Mouse (Mus musculus) CD4-positive, CD25-positive, alpha-beta regulatory T cell, adult 4 months (primary cell): ENCODE data around the gene Tra2a. TPM values are rescaled to one million over a fixed set of nuclear protein-coding genes. Genes with fewer than 3 reads are reported as not detected.
"Not testable (repeated sequence)": the region's sequence is repeated elsewhere in the genome, so short reads cannot be mapped to it uniquely, and the experiment has no call there.

ENCODE experiments used
- ATAC-seq: one replicate; pipeline ENCODE4 v1.8.0; 2017
- polyA plus RNA-seq, 2 experiments: library from polyadenylated mRNA; unstranded; fragments of 100-300 nt; shearing (Covaris generic); gene quantifications; one replicate each; pipeline ENCODE4 v1.2.1; 2017

Tra2a gene
- 10 to 100 TPM; 37.2 to 48.8 TPM for polyA plus RNA-seq

DNA sequence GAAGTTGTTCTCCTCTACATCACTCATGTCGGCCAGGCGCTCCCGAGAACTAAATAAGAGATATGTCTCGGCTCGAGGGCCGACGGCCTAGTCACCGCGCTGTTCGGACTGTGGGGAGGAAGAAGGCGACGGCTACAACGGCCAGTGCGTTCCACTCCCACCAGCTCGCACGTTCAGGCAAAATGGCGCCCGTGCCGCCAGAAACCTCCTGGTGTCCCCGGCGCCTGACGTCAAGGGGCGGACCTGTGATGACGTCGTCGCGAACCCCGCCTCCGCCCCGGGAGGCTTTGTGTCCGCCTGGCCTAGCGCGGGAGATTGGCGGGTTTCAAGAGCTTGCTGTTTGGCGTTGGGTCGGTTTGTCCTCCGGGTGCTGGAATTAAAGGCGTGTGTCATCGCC is at the start of gene Tra2a:
Gene Tra2a (minus strand): TSS at position 187 of the 397 bp plus-strand sequence.
- peak; percentile 92 for ATAC-seq

DNA sequence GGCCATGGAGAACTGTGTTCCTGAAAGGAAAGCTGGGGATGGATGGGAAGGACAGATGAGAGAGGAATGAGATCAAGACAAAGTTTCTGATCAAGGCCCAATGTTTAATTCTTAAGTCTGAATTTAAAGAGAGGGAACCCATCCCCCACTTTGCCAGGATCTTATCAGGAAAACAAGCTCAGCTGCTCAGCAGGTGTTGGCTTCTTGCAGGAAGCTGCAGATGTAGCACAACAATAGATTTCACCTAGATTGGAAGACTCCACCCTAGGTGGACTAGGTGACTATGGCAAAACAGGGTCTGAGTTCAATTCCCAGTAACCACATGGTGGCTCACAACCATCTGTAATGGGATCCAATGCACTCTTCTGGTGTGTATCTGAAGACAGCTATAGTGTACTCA is 34.5 kb upstream of the Tra2a start:
- no peak for ATAC-seq

DNA sequence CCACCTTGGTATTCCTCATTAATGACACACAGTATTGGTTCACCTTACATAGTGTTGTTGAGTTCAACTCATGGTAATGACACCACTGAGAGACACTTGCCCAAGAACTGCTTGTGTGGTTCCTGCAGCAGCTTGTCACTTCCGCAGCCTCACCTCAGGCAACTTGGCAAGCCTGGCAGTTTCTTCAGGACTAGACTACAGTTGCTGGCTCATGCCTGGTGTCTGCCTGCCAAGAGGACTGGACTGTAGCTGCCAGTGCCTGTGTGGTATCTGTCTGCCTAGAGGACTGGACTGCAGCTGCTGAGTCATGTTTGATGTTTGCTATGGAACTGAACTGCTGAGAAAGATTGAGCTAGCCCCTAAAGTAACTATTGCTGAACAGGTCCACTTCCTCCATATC is 18.3 kb upstream of the Tra2a start:
- ATAC-seq: no peak

DNA sequence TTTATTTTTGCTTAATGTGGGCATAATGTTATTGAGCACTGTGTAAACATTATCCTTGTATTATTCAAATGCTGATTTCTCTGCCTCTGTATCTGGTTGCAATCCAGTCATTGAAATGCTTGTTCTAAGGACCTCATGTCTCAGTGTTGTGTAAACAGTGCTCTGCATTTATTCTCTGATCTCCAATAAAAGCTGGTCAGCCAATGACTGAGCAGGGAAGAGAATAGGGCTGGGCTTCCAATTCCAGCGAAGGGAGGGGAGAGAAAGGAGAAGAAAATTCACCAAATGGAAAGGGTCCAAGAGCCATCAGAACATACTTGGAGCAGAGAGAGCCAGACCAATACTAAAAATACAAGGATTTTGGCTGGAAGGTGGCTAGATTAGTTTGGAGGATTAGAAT is 17.1 kb upstream of the Tra2a start:
- ATAC-seq: no peak

DNA sequence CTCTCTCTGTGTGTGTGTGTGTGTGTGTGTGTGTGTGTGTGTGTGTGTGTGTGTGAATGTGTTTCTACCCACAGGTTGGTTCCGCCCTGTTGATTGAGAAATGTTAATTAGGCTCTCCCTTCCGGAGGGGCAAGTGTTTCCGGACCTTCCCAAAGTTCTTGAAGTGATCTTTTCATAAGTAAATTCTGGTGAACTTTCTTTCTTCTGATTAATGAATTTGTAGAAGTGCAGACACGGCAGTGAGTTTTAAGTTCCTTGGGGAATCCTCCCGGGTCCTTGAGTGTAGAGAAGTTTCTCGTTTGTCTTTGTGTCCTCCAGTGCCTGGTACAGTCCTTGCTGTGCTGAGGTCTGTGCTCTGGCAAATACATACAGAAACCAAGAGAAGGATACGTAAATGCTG is 11.5 kb upstream of the Tra2a start:
- ATAC-seq: no peak

DNA sequence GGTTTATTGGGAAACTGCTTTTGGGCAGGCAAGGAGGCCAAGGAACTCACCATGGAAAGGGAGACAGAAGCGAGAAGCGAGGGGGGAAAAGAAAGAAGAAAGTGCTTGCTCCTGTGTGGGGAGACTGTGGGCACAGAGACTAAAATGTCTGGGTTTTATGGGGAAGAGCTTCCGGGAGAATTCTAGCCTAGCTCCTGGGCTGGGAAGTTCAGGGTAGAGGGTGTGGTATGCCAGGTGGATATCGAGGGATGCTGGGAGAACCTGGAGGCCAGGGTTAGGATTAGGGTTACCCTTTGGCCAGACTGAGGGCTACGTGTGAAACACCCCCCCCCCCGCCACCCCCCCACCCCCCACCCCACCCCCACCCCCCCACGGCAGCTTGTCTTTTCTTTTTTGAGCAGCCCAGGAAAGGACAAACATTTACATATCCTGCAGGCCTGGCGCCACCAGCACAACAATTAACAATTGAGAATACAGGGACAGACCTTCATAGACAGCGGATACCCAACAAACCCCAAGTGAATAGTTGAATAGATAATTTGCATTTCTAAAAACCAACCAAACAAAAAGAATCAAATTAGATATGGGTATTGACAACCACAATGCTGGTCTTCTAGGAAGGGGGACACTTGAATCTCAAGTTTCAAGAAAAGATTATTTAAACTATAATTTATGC is 10.7 kb upstream of the Tra2a start:
- ATAC-seq: no peak

DNA sequence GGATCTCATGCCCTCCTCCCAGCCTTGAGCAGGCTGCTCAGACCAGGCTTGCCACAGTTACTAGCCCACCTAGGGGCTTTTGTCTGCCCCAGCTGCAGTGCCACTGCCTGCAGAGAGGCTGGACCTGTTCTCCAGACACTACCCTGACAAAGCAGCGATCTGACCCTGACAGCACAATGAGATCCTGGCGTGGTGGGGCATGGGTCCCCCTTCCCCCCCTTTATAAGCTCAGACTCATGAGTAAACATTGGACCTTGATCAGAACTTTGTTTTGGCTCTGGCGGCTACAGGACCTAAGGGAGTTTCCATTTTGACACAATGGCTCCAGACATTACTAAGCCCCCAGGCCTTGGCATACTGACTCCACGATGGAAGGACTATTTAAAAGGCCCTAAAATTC is 10.1 kb upstream of the Tra2a start:
- no peak for ATAC-seq

DNA sequence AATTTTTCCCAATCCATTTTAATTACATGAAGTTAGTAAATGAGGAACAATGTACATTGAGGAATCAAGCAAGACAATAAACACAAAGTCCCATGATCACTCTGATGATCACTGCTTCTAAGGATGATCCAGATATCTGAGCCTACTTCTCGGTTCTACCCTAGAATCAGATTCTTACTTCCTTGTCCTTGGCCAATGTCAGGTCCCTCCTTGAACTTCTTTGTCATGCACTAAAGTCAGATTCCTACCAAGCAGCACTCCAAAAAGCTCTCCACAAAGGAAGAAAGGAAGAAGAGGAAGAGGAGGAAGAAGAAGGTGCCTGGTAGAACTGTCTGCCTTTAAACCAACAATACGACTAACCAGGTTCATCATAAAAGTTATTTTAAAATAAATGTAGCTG is 9.0 kb upstream of the Tra2a start:
- no peak for ATAC-seq

DNA sequence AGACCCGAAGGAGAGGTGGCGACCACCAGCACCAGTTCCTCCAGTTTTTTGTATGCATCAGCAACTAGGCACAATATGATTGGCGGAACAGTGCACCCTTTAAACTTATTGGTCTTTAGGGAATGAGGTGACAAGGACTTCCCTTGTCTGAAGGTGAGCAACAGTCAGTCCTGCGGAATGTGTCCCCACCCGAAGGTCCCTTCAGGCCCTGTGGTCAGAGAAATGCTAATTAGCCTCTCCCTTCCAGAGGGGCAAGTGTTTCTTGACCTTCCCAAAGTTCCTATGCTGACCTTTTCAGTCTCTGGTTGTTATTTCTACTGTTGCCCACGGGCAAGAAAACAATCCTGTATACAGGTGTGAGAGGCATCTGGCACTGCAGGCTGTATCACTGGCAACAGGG is 8.0 kb upstream of the Tra2a start:
- ATAC-seq: no peak

DNA sequence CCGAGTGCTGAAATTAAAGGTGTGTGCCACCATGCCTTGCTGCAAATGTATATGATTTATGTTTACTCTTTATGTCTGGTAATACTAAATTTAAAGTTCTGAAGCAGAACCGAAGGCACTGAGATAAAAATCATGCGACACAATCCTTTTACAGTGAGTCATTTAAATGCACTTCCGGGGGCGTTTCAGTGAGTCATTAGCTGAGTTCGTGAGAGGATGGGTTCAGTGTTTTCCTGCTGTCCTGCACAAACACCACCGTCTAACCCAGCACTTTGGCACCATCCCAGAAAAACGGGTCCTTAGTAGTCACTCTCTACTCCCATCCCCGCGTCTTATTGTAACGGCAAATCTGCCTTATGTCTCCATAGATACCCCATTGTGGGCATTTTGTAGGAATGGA is 6.1 kb upstream of the Tra2a start:
- ATAC-seq: peak; percentile 32

DNA sequence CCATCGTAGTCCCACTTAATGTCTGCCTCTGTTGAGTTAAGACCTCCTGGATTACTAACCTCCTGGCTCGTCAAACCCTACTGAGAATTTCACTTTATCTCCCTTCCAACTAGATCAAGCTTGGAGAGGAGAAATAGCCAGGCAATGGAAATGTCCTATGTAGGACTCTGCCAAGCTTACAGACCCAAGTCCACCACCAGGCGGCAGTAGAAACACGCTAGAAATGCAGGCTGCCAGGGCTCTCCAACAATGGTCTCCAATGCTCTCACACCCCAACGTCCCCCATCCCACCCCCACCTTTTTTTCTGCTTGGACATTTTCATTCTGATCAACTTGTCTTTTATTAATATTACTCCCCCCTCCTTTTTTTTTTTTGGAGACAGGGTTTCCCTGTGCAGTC is 5.4 kb upstream of the Tra2a start:
- ATAC-seq: peak; percentile 84

DNA sequence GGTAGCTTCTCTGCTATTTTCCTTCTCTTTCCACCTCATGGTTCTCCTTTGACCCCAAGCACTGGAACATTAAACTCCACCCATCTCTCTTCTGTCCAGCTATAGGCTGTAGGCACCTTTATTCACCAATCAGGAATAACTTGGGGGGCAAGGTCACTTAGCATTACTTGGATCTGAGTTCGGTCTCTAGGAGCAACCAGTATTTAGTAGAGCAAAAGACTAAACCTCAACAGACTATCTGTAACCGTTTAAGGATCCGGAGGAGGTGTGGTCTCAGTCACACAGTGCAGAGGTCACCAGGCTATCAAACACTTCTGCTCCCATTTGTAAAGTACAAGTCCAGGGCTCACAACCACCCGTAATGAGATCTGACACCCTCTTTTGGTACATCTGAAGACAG is 3.9 kb upstream of the Tra2a start:
- ATAC-seq: no peak

DNA sequence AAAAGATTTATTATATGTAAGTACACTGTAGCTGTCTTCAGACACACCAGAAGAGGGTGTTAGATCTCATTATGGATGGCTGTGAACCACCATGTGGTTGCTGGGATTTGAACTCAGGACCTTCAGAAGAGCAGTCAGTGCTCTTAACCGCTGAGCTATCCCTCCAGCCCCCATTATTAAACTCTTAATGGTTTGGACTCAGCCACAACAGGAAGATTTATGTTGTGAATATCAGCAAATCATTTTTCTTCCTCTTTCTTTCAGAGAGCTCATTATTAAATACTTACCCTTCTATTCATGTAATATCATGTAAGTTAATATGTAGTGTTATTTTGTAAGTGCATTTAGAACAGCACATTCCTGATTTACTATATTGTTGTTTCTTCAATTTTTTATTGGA is 1.4 kb upstream of the Tra2a start:
- ATAC-seq: not testable (repeated sequence)

DNA sequence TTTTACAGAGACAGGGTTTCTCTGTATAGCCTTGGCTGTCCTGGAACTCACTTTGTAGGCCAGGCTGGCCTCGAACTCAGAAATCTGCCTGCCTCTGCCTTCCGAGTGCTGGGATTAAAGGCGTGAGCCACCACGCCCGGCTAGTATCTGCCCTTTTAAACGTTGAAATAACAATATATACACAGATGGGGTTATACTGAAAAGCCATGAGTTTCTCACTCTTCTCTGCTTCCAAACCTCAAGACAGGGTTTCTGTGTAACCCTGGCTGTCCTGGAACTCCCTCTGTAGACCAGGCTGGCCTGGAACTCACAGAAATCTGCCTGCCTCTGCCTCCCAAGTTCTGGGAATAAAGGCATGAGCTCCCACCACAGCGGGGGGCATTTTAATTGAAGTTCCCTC is 613 bp upstream of the Tra2a start:
- not testable (repeated sequence) for ATAC-seq

DNA sequence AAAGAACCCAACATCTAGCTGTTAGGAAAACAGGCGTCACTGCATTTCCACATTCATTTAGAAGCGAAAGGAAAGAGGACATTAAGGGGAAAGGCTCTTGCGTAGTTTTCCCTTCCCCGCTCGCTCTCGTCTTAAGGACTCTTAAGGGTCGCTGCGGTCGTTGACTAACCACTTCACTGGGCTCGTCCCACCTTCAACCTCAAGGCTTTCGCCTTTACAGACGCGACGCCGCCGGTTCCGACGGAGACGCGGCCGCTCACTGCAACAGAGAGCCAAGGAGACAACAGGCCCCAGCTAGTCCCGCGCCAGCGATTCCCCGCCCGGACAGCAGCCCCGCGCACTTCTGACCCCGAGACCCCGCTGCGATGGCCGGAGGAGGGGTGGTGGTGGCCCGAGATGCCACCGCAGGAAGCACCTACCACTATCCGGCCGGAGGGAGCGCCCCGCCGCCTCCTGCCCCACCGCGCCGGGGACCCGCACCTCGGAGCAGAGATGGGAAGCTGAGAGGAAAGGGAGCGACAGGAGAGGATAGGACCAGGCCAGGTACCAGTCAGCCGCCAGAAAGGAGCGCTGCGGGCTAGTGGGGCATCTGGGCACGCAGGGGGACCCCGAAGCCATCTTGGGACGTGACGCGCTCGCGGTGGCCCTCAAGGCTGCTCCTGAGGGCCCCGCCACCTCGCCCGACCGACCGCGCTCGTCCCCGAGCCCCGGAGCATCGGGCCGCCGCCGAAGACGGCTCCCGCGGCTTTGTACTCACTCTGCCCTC is 569 bp downstream of the Tra2a start:
- peak; percentile 53 for ATAC-seq

DNA sequence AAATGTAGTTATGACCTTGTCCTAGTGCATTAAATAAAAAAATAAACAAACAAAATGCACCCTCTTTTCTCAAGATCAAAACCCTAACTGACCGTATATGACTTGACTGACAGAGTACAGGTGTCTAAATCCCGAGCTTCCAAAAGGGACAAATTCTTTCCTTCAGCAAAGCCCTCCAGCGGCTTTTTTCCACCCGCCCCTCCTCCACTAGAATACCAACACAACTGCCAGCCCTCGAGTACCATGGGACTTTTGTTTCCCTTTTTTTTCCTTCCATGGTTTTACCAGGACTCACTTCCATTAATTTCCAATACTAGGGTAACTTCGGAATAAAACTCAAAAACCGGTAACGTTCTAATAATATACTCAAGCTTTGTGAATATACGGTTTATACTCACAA is 1.4 kb downstream of the Tra2a start:
- no peak for ATAC-seq

DNA sequence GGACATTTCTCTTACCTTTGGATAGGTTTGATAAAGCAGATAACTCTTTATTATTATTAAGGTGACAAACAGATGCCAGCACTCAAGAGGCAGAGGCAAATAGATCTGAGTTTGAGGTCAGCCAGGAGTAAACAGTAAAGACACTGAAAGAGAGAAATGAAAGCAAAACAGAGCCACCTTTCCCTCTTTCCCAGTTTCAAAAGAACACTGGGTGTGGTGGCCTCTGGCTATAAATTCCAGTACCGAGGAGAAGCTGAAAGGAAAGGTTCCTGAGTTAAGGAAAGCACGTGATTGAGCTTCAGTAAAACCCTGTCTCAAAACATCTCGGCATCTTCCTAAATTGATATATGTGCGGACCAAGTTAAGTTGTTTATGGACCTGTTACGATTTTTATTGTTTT is 4.1 kb downstream of the Tra2a start:
- ATAC-seq: no peak

DNA sequence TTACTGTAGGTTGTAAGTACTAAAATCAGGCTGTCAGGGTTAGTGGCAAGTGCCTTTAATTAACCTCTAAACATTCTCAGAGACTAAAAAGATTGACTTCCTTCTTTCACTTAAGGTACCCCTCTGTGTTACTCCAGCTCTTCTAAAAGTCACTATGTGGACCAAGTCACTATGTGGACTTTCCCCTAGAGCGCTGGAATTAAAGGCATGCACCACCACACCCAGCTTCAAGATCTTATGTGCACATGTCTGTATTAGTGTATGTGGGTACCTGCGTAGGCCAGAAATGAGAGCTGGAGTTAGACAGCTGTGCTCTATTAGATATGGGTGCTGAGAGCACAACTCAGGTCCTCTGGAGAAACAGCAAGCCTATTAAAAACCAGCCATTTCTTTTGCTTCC is 6.0 kb downstream of the Tra2a start:
- ATAC-seq: no peak

DNA sequence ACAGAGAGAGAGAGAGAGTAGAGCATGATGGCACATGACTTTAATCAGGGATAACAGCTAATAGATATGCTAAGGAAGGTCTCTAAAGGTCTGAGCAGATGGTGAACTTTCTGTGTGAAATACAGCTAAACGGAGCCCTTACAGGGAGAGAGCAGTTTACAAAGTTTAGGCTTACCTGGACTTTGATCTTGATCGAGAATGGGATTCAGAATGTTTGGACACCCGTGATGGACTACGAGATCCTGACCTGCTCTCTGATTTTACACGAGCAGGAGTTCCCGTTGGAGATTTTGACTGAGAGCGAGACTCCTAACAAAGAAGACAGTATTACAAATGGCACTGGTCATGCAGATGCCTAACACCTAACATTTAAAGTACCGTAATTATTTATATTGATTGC is 11.6 kb downstream of the Tra2a start:
- no peak for ATAC-seq

DNA sequence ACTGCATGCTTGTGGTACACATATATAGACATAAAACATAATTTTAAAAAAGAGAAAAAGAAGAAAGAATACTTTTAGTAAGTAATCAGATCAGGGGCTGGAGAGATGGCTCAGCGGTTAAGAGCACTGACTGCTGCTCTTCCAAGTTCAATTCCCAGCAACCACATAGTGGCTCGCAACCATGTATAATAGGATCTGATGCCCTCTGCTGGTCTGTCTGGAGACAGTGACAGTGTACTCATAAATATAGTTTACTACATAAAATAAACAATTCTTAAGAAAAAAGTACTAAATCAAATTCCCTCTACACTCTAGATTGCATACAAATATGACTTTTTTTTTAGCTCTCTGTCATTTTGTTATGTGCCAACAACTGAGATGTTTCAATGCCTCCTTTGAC is 12.6 kb downstream of the Tra2a start:
- ATAC-seq: no peak

DNA sequence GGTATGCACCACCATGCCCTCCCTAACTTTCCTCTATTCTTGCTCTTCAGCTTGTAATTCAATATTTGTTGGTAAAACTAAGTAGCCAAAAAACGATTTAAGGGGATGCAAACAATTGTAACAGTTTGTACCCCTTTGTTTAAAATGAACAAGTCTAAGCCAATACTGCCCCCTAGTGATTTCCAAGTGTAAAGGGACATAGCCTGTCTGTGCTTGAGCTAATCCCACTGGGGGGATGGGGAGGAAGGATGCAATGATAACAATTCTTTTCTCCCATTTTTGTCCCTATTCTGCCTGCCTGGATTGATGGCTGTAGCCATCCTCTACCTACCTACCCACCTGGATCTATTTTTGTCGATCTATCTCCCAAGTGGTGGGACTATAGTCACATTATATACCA is 16.6 kb downstream of the Tra2a start:
- no peak for ATAC-seq

DNA sequence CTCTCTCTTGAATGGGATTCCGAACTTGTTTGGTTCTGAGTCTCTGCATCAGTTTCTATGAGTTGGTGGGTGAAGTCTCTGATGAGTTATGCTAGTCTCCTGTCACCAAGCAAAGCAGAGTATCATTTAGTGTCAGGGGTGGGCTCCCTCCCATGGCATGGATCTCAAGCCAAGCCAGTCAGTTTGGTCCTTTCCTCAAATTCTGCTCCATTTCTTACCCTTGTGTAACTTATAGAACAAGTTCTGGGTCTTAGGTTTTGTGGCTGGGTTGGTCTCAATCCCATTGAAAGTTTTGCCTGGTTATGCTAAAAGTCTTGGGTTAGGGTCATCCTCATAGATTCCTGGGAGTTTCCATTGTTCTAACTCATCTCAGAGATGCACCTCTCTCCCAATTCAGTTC is 21.5 kb downstream of the Tra2a start:
- ATAC-seq: no peak

DNA sequence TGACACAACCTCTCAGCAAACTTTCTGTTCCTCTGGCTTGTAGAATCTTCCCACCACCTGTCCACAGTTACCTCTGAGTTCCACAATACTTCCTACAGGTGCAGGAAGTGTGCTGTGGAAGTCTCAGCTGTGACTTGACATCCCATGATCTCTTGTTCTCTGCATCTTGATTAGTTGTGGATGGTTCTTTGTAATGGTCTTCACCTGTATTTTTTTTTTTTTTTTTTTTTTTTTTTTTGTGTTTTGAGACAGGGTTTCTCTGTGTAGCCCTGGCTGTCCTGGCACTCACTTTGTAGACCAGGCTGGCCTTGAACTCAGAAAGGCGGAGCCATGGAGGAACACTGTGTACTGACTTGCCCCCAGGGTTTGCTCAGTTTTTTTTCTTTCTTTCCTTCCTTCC is 22.3 kb downstream of the Tra2a start:
- ATAC-seq: no peak

DNA sequence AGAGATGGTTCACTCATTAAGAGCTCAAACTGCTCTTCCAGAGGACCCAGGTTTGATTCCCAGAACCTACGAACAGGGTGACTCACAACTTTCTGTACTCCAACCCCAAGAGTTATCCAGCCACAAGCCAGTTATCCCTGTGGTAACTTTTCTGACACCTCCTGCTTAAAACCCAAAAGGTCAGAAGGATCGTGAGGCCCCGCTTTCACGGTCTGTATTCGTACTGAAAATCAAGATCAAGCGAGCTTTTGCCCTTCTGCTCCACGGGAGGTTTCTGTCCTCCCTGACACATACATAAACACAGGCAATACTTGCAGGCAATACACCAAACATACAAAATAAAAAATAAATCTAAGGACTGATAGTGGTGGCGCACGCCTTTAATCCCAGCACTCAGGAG is 27.5 kb downstream of the Tra2a start:
- ATAC-seq: peak; percentile 100

DNA sequence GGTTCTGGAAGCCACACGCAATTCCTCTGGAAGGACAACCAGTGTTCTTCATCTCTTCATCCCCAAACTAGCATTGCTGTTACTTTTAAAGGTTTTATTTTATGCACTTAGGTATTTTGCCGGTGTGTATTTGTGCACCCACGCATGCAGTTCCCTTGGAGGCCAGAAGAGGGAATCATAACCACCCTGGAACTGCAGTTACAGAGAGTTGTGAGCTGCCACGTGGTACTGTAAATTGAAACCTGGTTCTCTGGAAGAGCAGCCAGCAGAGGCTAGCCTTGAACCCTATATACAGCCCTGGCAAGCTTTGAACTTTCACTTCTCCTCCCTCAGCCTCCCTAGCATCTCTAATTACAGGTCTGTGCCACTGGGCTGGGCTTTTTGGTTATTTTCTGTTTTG is 30.5 kb downstream of the Tra2a start:
- no peak for ATAC-seq
